Mouse (Mus musculus) midbrain, embryonic 10.5 days (tissue): ENCODE data around the gene Gm4181. TPM values are rescaled to one million over a fixed set of nuclear protein-coding genes. Genes with fewer than 3 reads are reported as not detected.
"Not testable (repeated sequence)": the region's sequence is repeated elsewhere in the genome, so short reads cannot be mapped to it uniquely, and the experiment has no call there.

Source experiments
- DNase-seq: peaks from one replicate; pipeline ENCODE4 v3.0.0-alpha.2; 2017; ENCODE audit warnings: low spot score
- H3K27ac ChIP-seq: fragments of 300-500 bp; sonication (generic); replicated peaks from 2 replicates; pipeline ENCODE4 v1.5.1; 2016; ENCODE audit warnings: mild to moderate bottlenecking
- H3K27me3 ChIP-seq: fragments of 300-500 bp; sonication (generic); 2 replicates; pipeline ENCODE4 v1.6.1; 2016; ENCODE audit warnings: low read depth, mild to moderate bottlenecking; ENCODE audit not compliant: poor library complexity, severe bottlenecking
- H3K36me3 ChIP-seq: fragments of 300-500 bp; sonication (generic); 2 replicates; pipeline ENCODE4 v1.6.1; 2016; ENCODE audit warnings: mild to moderate bottlenecking, moderate library complexity
- H3K4me1 ChIP-seq: fragments of 300-500 bp; sonication (generic); 2 replicates; pipeline ENCODE4 v1.6.1; 2016
- H3K4me3 ChIP-seq: fragments of 300-500 bp; sonication (generic); 2 replicates; pipeline ENCODE4 v1.5.1; 2016; ENCODE audit warnings: mild to moderate bottlenecking, moderate library complexity
- H3K9me3 ChIP-seq: fragments of 300-500 bp; sonication (generic); replicated peaks from 2 replicates; pipeline ENCODE4 v1.6.1; 2016; ENCODE audit warnings: mild to moderate bottlenecking
- WGBS: fragments of 180-500 bp; shearing (Covaris S2); methylation state at CpG from one replicate; pipeline ENCODE4 v1.1.7; 2016; 5-methylcytosine and 5-hydroxymethylcytosine counted together
- polyA plus RNA-seq: library from polyadenylated mRNA; unstranded; fragments of >200 nt; fragmentation: Nextera tagmentation; extraction: Ambion mirVana; gene quantifications from 2 replicates; pipeline ENCODE4 v1.2.1, GENCODE M21; 2016

Gene Gm4181
- polyA plus RNA-seq = not detected in 2 replicates

DNA sequence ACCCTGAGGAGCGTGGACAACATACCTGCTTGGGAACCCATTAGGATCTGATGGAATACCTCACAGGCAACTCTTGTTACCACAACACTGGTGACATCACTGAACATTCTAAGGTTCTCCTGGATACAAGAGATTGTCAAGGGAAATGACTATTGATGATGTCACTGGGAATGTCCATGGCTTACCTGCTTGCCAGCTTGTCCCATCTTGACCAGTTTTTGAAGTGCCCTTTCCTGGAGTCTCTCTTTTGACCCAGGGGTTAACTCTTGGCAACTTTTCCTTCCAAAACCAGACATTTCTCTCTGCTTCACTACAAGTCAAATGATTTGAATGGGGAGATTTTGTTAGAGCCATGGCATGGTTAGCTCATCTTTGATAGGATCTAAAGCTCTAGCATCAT is at the start of gene Gm4181:
Gene Gm4181, minus strand, starts transcription at position 101 of the 400 bp plus-strand sequence.
- not testable (repeated sequence) for H3K27me3 ChIP-seq, H3K9me3 ChIP-seq, H3K36me3 ChIP-seq, H3K4me1 ChIP-seq, DNase-seq, H3K27ac ChIP-seq, H3K4me3 ChIP-seq
- WGBS = 79% methylated on average over 1 of the region's 1 CpGs

DNA sequence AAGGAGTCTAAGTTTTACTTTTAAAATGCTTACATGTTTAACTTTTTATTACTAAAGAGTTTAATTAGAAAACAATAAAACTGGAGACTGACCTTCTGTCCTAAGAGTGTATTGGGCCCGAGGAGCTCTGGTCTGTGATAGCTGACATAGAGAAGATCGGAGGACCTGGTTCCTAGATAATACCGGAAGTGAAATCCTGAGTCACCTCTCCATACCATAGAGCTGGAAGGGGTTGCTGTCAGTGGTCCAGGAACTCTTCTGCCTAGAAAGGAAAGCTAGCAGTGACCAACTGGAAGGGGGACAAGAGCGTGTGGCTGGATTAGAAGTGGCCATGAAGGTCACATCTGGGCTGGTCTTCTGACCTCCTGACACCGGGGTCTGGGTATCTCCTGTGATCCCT is 41.8 kb upstream of the Gm4181 start:
- no peaks in the 10 kb centered on the region for H3K4me1 ChIP-seq
- no peaks in the 10 kb centered on the region for H3K9me3 ChIP-seq
- 87% methylated on average over 5 of the region's 5 CpGs for WGBS
- no peaks in the 10 kb centered on the region for H3K27me3 ChIP-seq
- H3K36me3 ChIP-seq = no peaks in the 10 kb centered on the region
- no peak overlapping the region for H3K4me3 ChIP-seq
- H3K27ac ChIP-seq = no peak overlapping the region
- no peak for DNase-seq

- WGBS = 83% methylated on average over 1 of the region's 1 CpGs
- H3K27me3 ChIP-seq, H3K9me3 ChIP-seq, H3K36me3 ChIP-seq, H3K4me3 ChIP-seq, DNase-seq, H3K27ac ChIP-seq, H3K4me1 ChIP-seq: not testable (repeated sequence)
Measured at GRCm38 (mm10) chr14:51632426-51632825, 3.0 kb downstream of the Gm4181 start.

DNA sequence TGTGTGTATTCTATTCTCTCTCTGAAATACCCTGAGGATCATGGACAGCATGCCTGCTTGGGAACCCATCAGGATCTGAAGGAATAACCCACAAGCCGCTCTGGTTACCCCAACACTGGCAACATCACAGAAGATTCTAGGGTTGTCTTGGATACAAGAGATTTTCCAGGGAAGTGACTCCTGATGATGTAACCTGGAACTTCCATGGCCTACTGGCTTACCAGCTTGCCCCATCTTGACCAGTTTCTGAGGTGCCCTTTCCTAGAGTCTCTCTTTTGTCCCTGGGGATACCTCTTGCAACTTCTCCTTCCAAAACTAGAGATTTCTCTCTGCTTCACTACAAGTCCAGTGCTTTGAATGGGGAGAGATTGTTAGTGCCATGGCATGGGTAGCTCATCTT is 24.3 kb downstream of the Gm4181 start, which contains the start of gene Gm17078:
Gene Gm17078, minus strand, starts transcription at position 101 of the 400 bp plus-strand sequence.
- H3K27ac ChIP-seq = no peak within 1 kb of the TSS
- H3K36me3 ChIP-seq = no peaks in the 10 kb centered on the region
- no peaks in the 10 kb centered on the region for H3K9me3 ChIP-seq
- H3K4me1 ChIP-seq = no peaks in the 10 kb centered on the region
- H3K4me3 ChIP-seq = no peak within 1 kb of the TSS
- no peaks in the 10 kb centered on the region for H3K27me3 ChIP-seq
- WGBS = 85% methylated on average over 1 of the region's 1 CpGs
- DNase-seq = no peak

DNA sequence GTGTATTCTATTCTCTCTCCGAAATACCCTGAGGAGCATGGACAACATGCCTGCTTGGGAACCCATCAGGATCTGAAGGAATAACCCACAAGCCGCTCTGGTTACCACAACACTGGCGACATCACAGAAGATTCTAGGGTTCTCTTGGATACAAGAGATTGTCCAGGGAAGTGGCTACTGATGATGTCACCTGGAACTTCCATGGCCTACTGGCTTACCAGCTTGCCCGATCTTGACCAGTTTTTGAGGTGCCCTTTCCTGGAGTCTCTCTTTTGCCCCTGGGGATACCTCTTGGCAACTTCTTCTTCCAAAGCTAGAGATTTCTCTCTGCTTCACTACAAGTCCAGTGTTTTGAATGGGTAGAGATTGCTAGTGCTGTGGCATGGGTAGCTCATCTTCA is 43.4 kb downstream of the Gm4181 start, which contains the start of gene Gm17174:
Gene Gm17174, minus strand, starts transcription at position 101 of the 400 bp plus-strand sequence.
- not testable (repeated sequence) for H3K4me3 ChIP-seq, H3K4me1 ChIP-seq, H3K9me3 ChIP-seq, DNase-seq, H3K27me3 ChIP-seq, H3K27ac ChIP-seq, H3K36me3 ChIP-seq
- WGBS = 93% methylated on average over 4 of the region's 4 CpGs

Other genes starting within 250 kb of the Gm4181 start
- not detected in 2 replicates for gene Vmn2r88, start 224.8 kb downstream of the Gm4181 start, polyA plus RNA-seq
- gene Vmn2r89, start 183.8 kb downstream of the Gm4181 start, polyA plus RNA-seq = not detected in 2 replicates
- not detected in 2 replicates for gene Gm5622, start 82.9 kb downstream of the Gm4181 start, polyA plus RNA-seq
- gene Gm17175, start 61.6 kb downstream of the Gm4181 start, polyA plus RNA-seq = not detected in 2 replicates
- not detected in 2 replicates for gene Gm17174, start 43.5 kb downstream of the Gm4181 start, polyA plus RNA-seq
- gene Gm17078, start 24.4 kb downstream of the Gm4181 start, polyA plus RNA-seq = not detected in 2 replicates
- gene Gm17079, start 59.8 kb upstream of the Gm4181 start, polyA plus RNA-seq = not detected in 2 replicates
- not detected in 2 replicates for gene Gm5800, start 81.5 kb upstream of the Gm4181 start, polyA plus RNA-seq
- gene Ang4, start 137.9 kb upstream of the Gm4181 start, polyA plus RNA-seq = not detected in 2 replicates
- gene AY358078, start 164.4 kb upstream of the Gm4181 start, polyA plus RNA-seq = not detected in 2 replicates
- gene Ear6, start 218.0 kb upstream of the Gm4181 start, polyA plus RNA-seq = not detected in 2 replicates
- 40.6 and 46.3 TPM in 2 replicates for gene Mettl17, start 249.2 kb upstream of the Gm4181 start, polyA plus RNA-seq